Mouse (Mus musculus) heart, embryonic 11.5 days (tissue): ENCODE measurements around the gene Slu7. TPM values are rescaled to one million over a fixed set of nuclear protein-coding genes. Genes with fewer than 3 reads are reported as not detected.

Experiments
- ATAC-seq: fragments of 200-750 bp; cut with Nextera tagmentation; replicated peaks from 2 replicates; pipeline ENCODE4 v1.8.0; 2017; ENCODE audit warnings: moderate library complexity; ENCODE audit not compliant: insufficient number of reproducible peaks, low FRiP score, low TSS enrichment
- H3K27ac ChIP-seq: fragments of 300-500 bp; sonication (generic); 2 replicates; pipeline ENCODE4 v1.5.1; 2014; ENCODE audit warnings: mild to moderate bottlenecking, low read depth, low read length
- H3K27me3 ChIP-seq: fragments of 300-500 bp; sonication (generic); 2 replicates; pipeline ENCODE4 v1.6.1; 2014; ENCODE audit warnings: mild to moderate bottlenecking, low read length, mixed read lengths; ENCODE audit not compliant: control insufficient read depth, insufficient read depth
- H3K36me3 ChIP-seq: fragments of 300-500 bp; sonication (generic); 2 replicates; pipeline ENCODE4 v1.6.1; 2014; ENCODE audit warnings: mild to moderate bottlenecking, low read length, moderate library complexity, mixed read lengths; ENCODE audit not compliant: control insufficient read depth, insufficient read depth
- H3K4me1 ChIP-seq: fragments of 300-500 bp; sonication (generic); 2 replicates; pipeline ENCODE4 v1.6.1; 2014; ENCODE audit warnings: low read length; ENCODE audit not compliant: control insufficient read depth, insufficient read depth
- H3K4me2 ChIP-seq: fragments of 300-500 bp; sonication (generic); 2 replicates; pipeline ENCODE4 v1.6.1; 2014; ENCODE audit warnings: mild to moderate bottlenecking, moderate library complexity
- H3K4me3 ChIP-seq: fragments of 300-500 bp; sonication (generic); 2 replicates; pipeline ENCODE4 v1.5.1; 2014; ENCODE audit warnings: low read depth, low read length
- H3K9ac ChIP-seq: fragments of 300-500 bp; sonication (generic); 2 replicates; pipeline ENCODE4 v1.6.1; 2014; ENCODE audit warnings: mild to moderate bottlenecking, low read depth, low read length, moderate library complexity
- H3K9me3 ChIP-seq: fragments of 300-500 bp; sonication (generic); replicated peaks from 2 replicates; pipeline ENCODE4 v1.6.1; 2016; ENCODE audit warnings: low read length; ENCODE audit not compliant: control insufficient read depth
- WGBS: fragments of 180-500 bp; shearing (Covaris S2); extraction: QIAGEN DNeasy Blood & Tissue Kit; methylation state at CpG from one replicate; pipeline ENCODE4 v1.1.7; 2014; ENCODE audit not compliant: insufficient replicate concordance; 5-methylcytosine and 5-hydroxymethylcytosine counted together
- polyA plus RNA-seq: library from polyadenylated mRNA; unstranded; fragments of >200 nt; fragmentation: Nextera tagmentation; extraction: Ambion mirVana; gene quantifications from 2 replicates; pipeline ENCODE4 v1.2.1, GENCODE M21; 2014

Gene Slu7
- polyA plus RNA-seq, 1 experiment from 2014 or later, result 39.2 TPM

DNA sequence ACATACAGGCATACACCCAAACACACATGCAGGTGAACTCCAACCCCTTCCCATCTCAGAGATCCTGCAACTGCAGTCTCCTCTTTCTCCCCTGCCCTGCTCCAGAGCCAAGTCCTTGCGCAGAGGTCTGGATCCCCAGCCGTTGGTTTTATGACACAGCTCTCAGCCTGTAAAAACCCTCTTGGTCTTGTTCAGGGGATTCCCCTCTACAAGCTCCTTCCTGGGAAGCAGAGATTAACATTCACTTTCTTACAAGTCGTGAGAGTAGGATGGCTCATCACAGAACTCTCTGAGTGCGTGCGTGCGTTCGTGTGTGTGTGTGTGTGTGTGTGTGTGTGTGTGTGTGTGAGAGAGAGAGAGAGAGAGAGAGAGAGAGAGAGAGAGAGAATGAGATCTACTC lies 23.3 kb upstream of the Slu7 start:
- H3K27me3 ChIP-seq, result no peaks in the 10 kb centered on the region
- no peak for ATAC-seq
- no peak overlapping the region for H3K9ac ChIP-seq
- 64% methylated on average over 7 of the region's 7 CpGs for WGBS
- H3K4me3 ChIP-seq, result no peak overlapping the region
- no peaks in the 10 kb centered on the region for H3K4me1 ChIP-seq
- no peak overlapping the region for H3K4me2 ChIP-seq
- no peak overlapping the region for H3K27ac ChIP-seq
- H3K9me3 ChIP-seq, result no peaks in the 10 kb centered on the region
- no peaks in the 10 kb centered on the region for H3K36me3 ChIP-seq

GRCm38 (mm10) chr11:43411413-43411812 lies 22.1 kb upstream of the Slu7 start:
- no peak; the same call in 1 of the 2 replicates for ATAC-seq
- Histone ChIP-seq H3K4me1 (no peaks in the 10 kb centered on the region), H3K36me3 (no peaks in the 10 kb centered on the region), H3K4me3 (no peak overlapping the region), H3K9me3 (no peaks in the 10 kb centered on the region), H3K4me2 (no peak overlapping the region), H3K27ac (no peak overlapping the region), H3K27me3 (no peaks in the 10 kb centered on the region), H3K9ac (no peak overlapping the region)
- WGBS, result 0% methylated on average over 1 of the region's 1 CpGs

- no peaks in the 10 kb centered on the region for H3K4me1 ChIP-seq
- no peak overlapping the region for H3K9ac ChIP-seq
- no peak overlapping the region for H3K4me2 ChIP-seq
- WGBS, result 25% methylated on average over 14 of the region's 14 CpGs
- no peaks in the 10 kb centered on the region for H3K9me3 ChIP-seq
- no peak overlapping the region for H3K27ac ChIP-seq
- no peaks in the 10 kb centered on the region for H3K36me3 ChIP-seq
- no peaks in the 10 kb centered on the region for H3K27me3 ChIP-seq
- no peak for ATAC-seq
- H3K4me3 ChIP-seq, result no peak overlapping the region
Measured at GRCm38 (mm10) chr11:43412771-43413451, 20.6 kb upstream of the Slu7 start.

GRCm38 (mm10) chr11:43417201-43417600 lies 16.3 kb upstream of the Slu7 start:
- Histone ChIP-seq H3K36me3 (peaks cover 3% of the 10 kb centered on the region; the same call in 1 of the 2 replicates), H3K9me3 (no peaks in the 10 kb centered on the region), H3K9ac (no peak overlapping the region), H3K27ac (no peak overlapping the region), H3K4me1 (no peaks in the 10 kb centered on the region), H3K4me2 (no peak overlapping the region), H3K4me3 (no peak overlapping the region), H3K27me3 (no peaks in the 10 kb centered on the region)
- ATAC-seq, result no peak
- WGBS, result 62% methylated on average over 7 of the region's 7 CpGs

GRCm38 (mm10) chr11:43424386-43424785 lies 9.2 kb upstream of the Slu7 start:
- ATAC-seq, result no peak
- no peak overlapping the region for H3K27ac ChIP-seq
- peaks cover 8% of the 10 kb centered on the region; the same call in 1 of the 2 replicates for H3K36me3 ChIP-seq
- H3K9me3 ChIP-seq, result no peaks in the 10 kb centered on the region
- H3K4me2 ChIP-seq, result no peak overlapping the region
- WGBS, result 71% methylated on average over 5 of the region's 5 CpGs
- peaks cover 4% of the 10 kb centered on the region; the same call in 1 of the 2 replicates for H3K4me1 ChIP-seq
- H3K9ac ChIP-seq, result no peak overlapping the region
- H3K4me3 ChIP-seq, result no peak overlapping the region
- H3K27me3 ChIP-seq, result no peaks in the 10 kb centered on the region

DNA sequence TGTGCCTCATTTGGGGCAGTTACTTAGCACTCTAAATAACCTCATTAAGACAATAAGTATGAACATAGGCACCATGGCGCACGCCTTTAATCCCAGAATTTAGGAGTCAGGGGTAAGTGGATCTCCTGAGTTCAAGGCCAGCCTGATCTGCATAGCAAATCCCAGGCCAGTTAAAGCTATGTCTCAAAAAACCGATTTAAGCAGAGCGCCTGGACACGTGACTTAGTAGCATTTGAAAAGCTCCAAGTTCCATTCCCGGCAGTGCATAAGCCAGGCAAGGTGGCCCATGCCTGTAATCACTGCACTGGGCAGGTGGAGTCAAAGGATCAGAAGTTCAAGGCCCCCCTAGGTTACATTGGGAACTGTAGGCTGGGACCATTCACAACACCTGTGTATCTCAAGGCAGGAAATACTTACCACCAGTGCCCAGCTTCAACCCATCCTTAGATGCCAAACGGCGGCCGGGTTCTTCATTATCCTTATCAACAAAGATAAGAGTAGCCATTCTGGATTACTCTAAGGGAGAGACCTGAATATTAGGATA lies 8.3 kb upstream of the Slu7 start:
- peak overlapping the region; percentile 82; the same call in 1 of the 2 replicates for H3K9ac ChIP-seq
- ATAC-seq, result no peak

DNA sequence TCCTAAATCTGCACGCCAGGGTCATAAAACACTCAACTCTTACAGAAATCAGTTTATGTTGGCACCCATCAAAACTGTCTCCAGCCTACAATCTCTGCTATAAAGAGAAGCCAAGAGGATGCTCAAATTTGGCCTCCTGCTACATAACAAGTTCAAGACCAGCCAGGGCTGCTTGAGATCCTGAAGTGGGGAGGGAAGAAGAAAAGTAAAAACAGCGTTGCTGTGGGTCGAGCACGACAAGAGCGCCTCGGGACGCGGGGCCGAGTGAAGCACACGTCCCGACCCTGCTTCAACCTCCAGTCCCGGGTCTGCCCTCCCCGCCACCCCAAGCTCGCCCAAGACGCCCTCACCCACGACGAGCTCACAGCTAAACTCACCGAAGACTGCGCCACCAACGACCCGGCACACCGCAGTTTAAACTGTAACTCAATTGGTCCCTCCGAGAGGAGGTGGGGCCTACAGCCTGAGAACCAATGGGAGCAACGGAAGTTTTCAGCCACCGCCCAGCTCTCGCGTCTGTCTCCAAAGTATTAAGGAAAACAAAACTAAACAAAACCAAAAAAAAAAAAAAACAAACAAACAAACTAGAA lies 7.6 kb upstream of the Slu7 start, which contains the start of gene Pttg1:
Gene Pttg1, minus strand, starts transcription at position 428 of the 590 bp plus-strand sequence.
- peak within 1 kb of the TSS; percentile 65 for H3K4me3 ChIP-seq
- WGBS, result 3% methylated on average over 27 of the region's 27 CpGs
- H3K27ac ChIP-seq, result peak within 1 kb of the TSS; percentile 70
- H3K4me1 ChIP-seq, result peaks cover 4% of the 10 kb centered on the region; the same call in 1 of the 2 replicates
- peak; percentile 91 for ATAC-seq
- peak within 1 kb of the TSS; percentile 66 for H3K4me2 ChIP-seq
- H3K9me3 ChIP-seq, result no peaks in the 10 kb centered on the region
- H3K9ac ChIP-seq, result peak within 1 kb of the TSS; percentile 82
- 0 out of 2 replicates have a peak, but pooled peaks cover 8% of the 10 kb centered on the region for H3K36me3 ChIP-seq
- H3K27me3 ChIP-seq, result no peaks in the 10 kb centered on the region

More for the DNA sequence above, 8.3 kb upstream of the Slu7 start:
- H3K27ac ChIP-seq, result no peak overlapping the region
- peak overlapping the region; percentile 66 for H3K4me2 ChIP-seq
- H3K4me1 ChIP-seq, result peaks cover 4% of the 10 kb centered on the region; the same call in 1 of the 2 replicates
- WGBS, result 63% methylated on average over 9 of the region's 9 CpGs
- no peaks in the 10 kb centered on the region for H3K27me3 ChIP-seq
- H3K36me3 ChIP-seq, result 0 out of 2 replicates have a peak, but pooled peaks cover 8% of the 10 kb centered on the region
- no peaks in the 10 kb centered on the region for H3K9me3 ChIP-seq
- peak overlapping the region; percentile 65 for H3K4me3 ChIP-seq

- H3K27me3 ChIP-seq, result no peaks in the 10 kb centered on the region
- 0 out of 2 replicates have a peak, but pooled peaks cover 5% of the 10 kb centered on the region for H3K36me3 ChIP-seq
- H3K4me2 ChIP-seq, result peak overlapping the region; percentile 66
- peak overlapping the region; percentile 65 for H3K4me3 ChIP-seq
- H3K27ac ChIP-seq, result peak overlapping the region; percentile 70
- H3K9ac ChIP-seq, result peak overlapping the region; percentile 82
- no peaks in the 10 kb centered on the region for H3K9me3 ChIP-seq
- peak; percentile 73 for ATAC-seq
- 17% methylated on average over 7 of the region's 7 CpGs for WGBS
- H3K4me1 ChIP-seq, result peaks cover 4% of the 10 kb centered on the region; the same call in 1 of the 2 replicates
Measured at GRCm38 (mm10) chr11:43426414-43426884, 7.1 kb upstream of the Slu7 start.
